Mouse (Mus musculus): Measurements from ENCODE around the gene Dnah3.

DNA sequence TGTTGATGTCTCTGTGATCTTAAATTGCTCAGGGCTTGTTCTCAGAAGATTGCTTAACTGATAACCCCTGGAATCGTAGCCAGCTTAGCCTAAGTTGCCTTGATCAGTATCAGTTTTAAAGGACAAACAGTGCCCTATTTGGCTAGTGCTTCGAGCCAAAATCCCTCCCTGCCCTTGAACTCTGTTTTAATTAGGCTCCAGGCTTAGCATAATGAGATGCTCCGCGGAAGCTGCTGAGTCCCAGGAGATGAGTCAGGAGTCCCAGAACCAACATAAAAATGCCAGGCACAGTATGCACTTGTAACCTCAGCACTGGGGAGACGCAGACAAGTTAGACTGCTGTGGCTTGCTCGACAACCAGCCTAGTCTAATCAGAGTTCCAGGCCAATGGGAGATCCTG is 22.4 kb upstream of the Dnah3 start:
- no peak for TF ChIP-seq CTCF (IDR thresholded peaks at IDR 0.05; ENCODE audit: extremely low read depth, insufficient read depth, low read length)
- TF ChIP-seq POLR2A (IDR thresholded peaks at IDR 0.05; ENCODE audit: extremely low read depth, insufficient read depth, low read length) = no peak

Data from cortical plate, adult 2 months (tissue).